Mouse (Mus musculus) heart, embryonic 11.5 days (tissue): Measurements from ENCODE around the gene Bcl7a. TPM values are rescaled to one million over a fixed set of nuclear protein-coding genes. Genes with fewer than 3 reads are reported as not detected.

Experiments used
- ATAC-seq: fragments of 200-750 bp; cut with Nextera tagmentation; replicated peaks from 2 replicates; pipeline ENCODE4 v1.8.0; 2017; ENCODE audit warnings: moderate library complexity; ENCODE audit not compliant: insufficient number of reproducible peaks, low FRiP score, low TSS enrichment
- H3K27ac ChIP-seq: fragments of 300-500 bp; sonication (generic); 2 replicates; pipeline ENCODE4 v1.5.1; 2014; ENCODE audit warnings: mild to moderate bottlenecking, low read depth, low read length
- H3K27me3 ChIP-seq: fragments of 300-500 bp; sonication (generic); 2 replicates; pipeline ENCODE4 v1.6.1; 2014; ENCODE audit warnings: mild to moderate bottlenecking, low read length, mixed read lengths; ENCODE audit not compliant: control insufficient read depth, insufficient read depth
- H3K36me3 ChIP-seq: fragments of 300-500 bp; sonication (generic); 2 replicates; pipeline ENCODE4 v1.6.1; 2014; ENCODE audit warnings: mild to moderate bottlenecking, low read length, moderate library complexity, mixed read lengths; ENCODE audit not compliant: control insufficient read depth, insufficient read depth
- H3K4me1 ChIP-seq: fragments of 300-500 bp; sonication (generic); 2 replicates; pipeline ENCODE4 v1.6.1; 2014; ENCODE audit warnings: low read length; ENCODE audit not compliant: control insufficient read depth, insufficient read depth
- H3K4me2 ChIP-seq: fragments of 300-500 bp; sonication (generic); 2 replicates; pipeline ENCODE4 v1.6.1; 2014; ENCODE audit warnings: mild to moderate bottlenecking, moderate library complexity
- H3K4me3 ChIP-seq: fragments of 300-500 bp; sonication (generic); 2 replicates; pipeline ENCODE4 v1.5.1; 2014; ENCODE audit warnings: low read depth, low read length
- H3K9ac ChIP-seq: fragments of 300-500 bp; sonication (generic); 2 replicates; pipeline ENCODE4 v1.6.1; 2014; ENCODE audit warnings: mild to moderate bottlenecking, low read depth, low read length, moderate library complexity
- H3K9me3 ChIP-seq: fragments of 300-500 bp; sonication (generic); replicated peaks from 2 replicates; pipeline ENCODE4 v1.6.1; 2016; ENCODE audit warnings: low read length; ENCODE audit not compliant: control insufficient read depth
- WGBS: fragments of 180-500 bp; shearing (Covaris S2); extraction: QIAGEN DNeasy Blood & Tissue Kit; methylation state at CpG from one replicate; pipeline ENCODE4 v1.1.7; 2014; ENCODE audit not compliant: insufficient replicate concordance; 5-methylcytosine and 5-hydroxymethylcytosine counted together
- polyA plus RNA-seq: library from polyadenylated mRNA; unstranded; fragments of >200 nt; fragmentation: Nextera tagmentation; extraction: Ambion mirVana; gene quantifications from 2 replicates; pipeline ENCODE4 v1.2.1, GENCODE M21; 2014

Gene Bcl7a
- polyA plus RNA-seq: 15.2 and 16.2 TPM in 2 replicates

DNA sequence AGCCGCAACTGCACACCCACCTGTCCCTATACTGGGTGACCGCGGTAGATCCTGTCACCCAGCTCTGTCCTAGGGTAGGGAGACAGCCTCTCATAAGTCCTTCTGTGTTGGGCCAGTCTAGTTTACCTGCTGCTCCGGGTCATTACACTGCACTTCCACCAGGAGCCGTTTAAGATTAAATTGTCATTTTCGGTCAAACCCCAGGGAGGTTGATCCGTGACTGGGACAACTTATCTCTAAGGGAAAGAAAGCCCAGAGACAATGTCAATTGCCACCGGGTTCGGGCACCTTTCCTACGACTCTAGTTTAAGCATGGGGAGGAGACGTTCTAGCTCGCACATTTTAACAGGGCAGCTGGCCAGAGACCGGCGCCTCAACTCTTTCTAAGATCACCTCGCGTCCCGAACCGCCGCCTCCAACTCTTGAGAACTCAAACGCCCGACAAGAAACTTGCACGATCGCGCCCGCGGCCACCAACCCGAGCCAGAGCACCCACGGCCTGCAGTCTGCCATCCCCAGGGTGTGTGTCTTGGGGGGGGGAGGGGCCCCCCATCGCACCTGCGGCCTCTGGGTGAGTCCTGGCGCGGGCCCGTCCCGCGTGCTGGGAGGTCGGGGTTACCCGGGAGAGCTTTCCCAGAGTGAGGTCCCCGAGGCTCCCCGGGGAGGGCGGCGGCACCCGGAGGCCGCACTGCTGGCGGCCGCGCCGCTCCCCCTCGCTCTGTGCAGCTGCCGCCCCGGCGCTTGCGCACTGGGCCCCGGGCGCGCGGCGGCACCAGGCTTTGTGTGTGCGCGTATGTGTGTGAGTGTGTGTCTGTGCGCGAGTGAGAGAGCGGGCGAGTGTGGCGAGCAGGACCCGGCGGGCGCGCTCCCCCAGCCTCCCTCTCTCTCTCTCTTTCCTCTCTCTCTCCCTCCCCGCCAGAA, at the start of gene Bcl7a:
Gene Bcl7a (plus strand): TSS at position 128 of the 921 bp plus-strand sequence.
- Histone ChIP-seq H3K9ac (peak within 1 kb of the TSS; percentile 88), H3K4me3 (peak within 1 kb of the TSS; percentile 93), H3K27me3 (no peaks in the 10 kb centered on the region), H3K36me3 (no peaks in the 10 kb centered on the region), H3K4me1 (peaks cover 24% of the 10 kb centered on the region), H3K9me3 (no peaks in the 10 kb centered on the region), H3K4me2 (peak within 1 kb of the TSS; percentile 91), H3K27ac (peak within 1 kb of the TSS; percentile 98)
- peak; percentile 81 for ATAC-seq
- WGBS: 1% methylated on average over 62 of the region's 69 CpGs

DNA sequence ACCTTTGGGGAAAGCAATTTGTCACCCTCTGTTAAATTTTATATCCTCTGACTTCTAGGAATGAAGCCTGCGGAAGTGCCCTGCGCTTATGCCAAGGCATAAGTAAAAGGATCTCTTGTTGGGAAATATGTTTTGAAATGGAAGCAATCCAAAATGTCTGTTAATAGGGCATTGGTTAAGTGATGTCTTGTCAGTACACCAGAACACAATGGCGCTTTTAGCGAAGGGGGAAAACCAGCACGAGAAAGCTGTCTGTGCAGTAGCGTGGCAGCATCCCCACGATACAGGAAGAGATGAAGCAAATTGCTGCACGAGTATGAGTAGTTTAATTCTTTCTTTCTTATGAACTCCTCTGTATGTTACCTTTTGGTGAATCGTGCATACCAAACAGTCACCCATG, 49.0 kb upstream of the Bcl7a start:
- Histone ChIP-seq H3K27ac (no peak overlapping the region), H3K27me3 (peaks cover 7% of the 10 kb centered on the region), H3K4me2 (no peak overlapping the region), H3K9ac (no peak overlapping the region), H3K36me3 (no peaks in the 10 kb centered on the region), H3K4me3 (no peak overlapping the region), H3K9me3 (no peaks in the 10 kb centered on the region), H3K4me1 (0 out of 2 replicates have a peak, but pooled peaks cover 3% of the 10 kb centered on the region)
- 90% methylated on average over 9 of the region's 9 CpGs for WGBS
- no peak for ATAC-seq

GRCm38 (mm10) chr5:123296224-123296806, 47.3 kb upstream of the Bcl7a start:
- 0 out of 2 replicates have a peak, but pooled peaks cover 7% of the 10 kb centered on the region for H3K4me1 ChIP-seq
- no peaks in the 10 kb centered on the region for H3K36me3 ChIP-seq
- no peak for ATAC-seq
- H3K9me3 ChIP-seq: no peaks in the 10 kb centered on the region
- WGBS: 59% methylated on average over 12 of the region's 12 CpGs
- H3K27ac ChIP-seq: no peak overlapping the region
- peaks cover 7% of the 10 kb centered on the region for H3K27me3 ChIP-seq
- no peak overlapping the region for H3K9ac ChIP-seq
- no peak overlapping the region for H3K4me3 ChIP-seq
- no peak overlapping the region for H3K4me2 ChIP-seq

GRCm38 (mm10) chr5:123296972-123297754, 46.5 kb upstream of the Bcl7a start:
- Histone ChIP-seq H3K4me2 (no peak overlapping the region), H3K9ac (no peak overlapping the region), H3K36me3 (no peaks in the 10 kb centered on the region), H3K27ac (no peak overlapping the region), H3K27me3 (peaks cover 7% of the 10 kb centered on the region), H3K4me1 (peaks cover 12% of the 10 kb centered on the region; the same call in 1 of the 2 replicates), H3K9me3 (no peaks in the 10 kb centered on the region), H3K4me3 (no peak overlapping the region)
- ATAC-seq: no peak
- WGBS: 47% methylated on average over 23 of the region's 23 CpGs

DNA sequence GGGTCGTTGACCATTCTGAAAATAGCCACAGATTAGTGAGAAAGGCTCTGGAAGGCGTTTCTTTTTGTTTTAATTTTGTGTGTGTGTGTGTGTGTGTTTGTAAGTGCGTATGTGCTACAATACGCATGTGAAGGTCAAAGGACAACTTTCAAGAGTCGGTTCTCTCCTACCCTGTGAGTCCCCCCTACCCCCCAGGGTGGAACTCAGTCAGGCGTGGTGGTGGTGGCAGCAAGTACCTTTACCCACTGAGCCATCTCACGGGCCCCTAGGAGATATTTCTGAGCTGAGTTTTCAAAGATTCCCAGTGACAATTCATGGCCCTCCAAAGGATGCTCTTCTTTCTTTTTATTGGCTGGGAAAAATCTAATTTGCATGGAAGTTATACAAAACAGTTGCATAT, 45.8 kb upstream of the Bcl7a start:
- Histone ChIP-seq H3K27me3 (peaks cover 7% of the 10 kb centered on the region), H3K4me1 (peaks cover 12% of the 10 kb centered on the region; the same call in 1 of the 2 replicates), H3K4me3 (no peak overlapping the region), H3K36me3 (no peaks in the 10 kb centered on the region), H3K27ac (no peak overlapping the region), H3K9me3 (no peaks in the 10 kb centered on the region), H3K9ac (no peak overlapping the region), H3K4me2 (no peak overlapping the region)
- ATAC-seq: no peak
- 76% methylated on average over 7 of the region's 7 CpGs for WGBS

- peaks cover 7% of the 10 kb centered on the region for H3K27me3 ChIP-seq
- no peak overlapping the region for H3K4me3 ChIP-seq
- H3K4me1 ChIP-seq: peaks cover 12% of the 10 kb centered on the region; the same call in 1 of the 2 replicates
- no peaks in the 10 kb centered on the region for H3K36me3 ChIP-seq
- H3K9ac ChIP-seq: no peak overlapping the region
- no peak for ATAC-seq
- WGBS: 91% methylated on average over 6 of the region's 6 CpGs
- H3K4me2 ChIP-seq: no peak overlapping the region
- H3K27ac ChIP-seq: no peak overlapping the region
- H3K9me3 ChIP-seq: no peaks in the 10 kb centered on the region
Measured at GRCm38 (mm10) chr5:123298526-123298925, 45.1 kb upstream of the Bcl7a start.

GRCm38 (mm10) chr5:123300496-123301034, 43.1 kb upstream of the Bcl7a start:
- no peak overlapping the region for H3K27ac ChIP-seq
- no peak for ATAC-seq

More at GRCm38 (mm10) chr5:123300496-123301034, 43.1 kb upstream of the Bcl7a start:
- H3K4me1 ChIP-seq: peaks cover 12% of the 10 kb centered on the region; the same call in 1 of the 2 replicates
- no peaks in the 10 kb centered on the region for H3K36me3 ChIP-seq
- H3K27me3 ChIP-seq: peaks cover 7% of the 10 kb centered on the region
- WGBS: 54% methylated on average over 8 of the region's 8 CpGs
- no peak overlapping the region for H3K4me3 ChIP-seq
- no peak overlapping the region for H3K4me2 ChIP-seq
- no peaks in the 10 kb centered on the region for H3K9me3 ChIP-seq
- no peak overlapping the region for H3K9ac ChIP-seq
